Mouse (Mus musculus) kidney, postnatal 10 days (tissue): ENCODE results near the gene Myh3.

Source experiments
- DNase-seq: peaks from one replicate; pipeline ENCODE4 v3.0.0; 2021; ENCODE audit warnings: mixed read lengths

The Myh3 gene

GRCm38 (mm10) chr11:67145482-67146408 is 67.6 kb downstream of the Myh3 start:
- no peak for DNase-seq

- DNase-seq, result no peak
These were observed 68.5 kb downstream of the Myh3 start for GRCm38 (mm10) chr11:67146409-67147282.

DNA sequence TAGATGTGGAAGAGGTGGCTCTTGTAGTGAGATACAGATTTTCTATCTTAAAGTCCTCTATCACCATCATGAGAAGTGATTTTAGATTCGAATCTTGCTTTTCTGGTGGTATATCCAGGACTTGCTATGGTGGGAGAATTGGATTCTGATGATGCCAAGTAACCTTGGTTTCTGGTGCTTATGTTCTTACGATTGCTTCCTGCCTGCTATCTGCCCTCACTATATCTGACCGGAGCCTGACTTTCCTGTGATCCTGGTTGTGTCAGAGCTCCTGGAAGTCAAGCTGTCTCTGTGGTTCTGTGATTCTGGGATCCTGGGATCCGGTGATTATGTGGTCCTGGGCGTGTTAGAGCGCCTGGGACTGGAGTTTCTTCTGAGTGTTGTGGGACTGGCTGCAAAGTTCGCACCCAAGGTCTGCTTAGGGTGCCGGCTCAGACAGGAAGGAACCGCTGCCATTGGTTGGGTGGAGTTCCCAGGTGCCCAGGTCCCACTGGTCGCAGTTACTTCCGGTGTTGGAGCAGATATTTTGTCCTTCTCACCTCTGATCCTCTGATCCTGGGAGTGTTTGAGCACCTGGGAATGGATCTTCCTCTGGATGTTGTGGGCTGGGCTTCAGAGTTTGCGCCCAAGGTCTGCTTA is 69.3 kb downstream of the Myh3 start:
- no peak for DNase-seq

DNA sequence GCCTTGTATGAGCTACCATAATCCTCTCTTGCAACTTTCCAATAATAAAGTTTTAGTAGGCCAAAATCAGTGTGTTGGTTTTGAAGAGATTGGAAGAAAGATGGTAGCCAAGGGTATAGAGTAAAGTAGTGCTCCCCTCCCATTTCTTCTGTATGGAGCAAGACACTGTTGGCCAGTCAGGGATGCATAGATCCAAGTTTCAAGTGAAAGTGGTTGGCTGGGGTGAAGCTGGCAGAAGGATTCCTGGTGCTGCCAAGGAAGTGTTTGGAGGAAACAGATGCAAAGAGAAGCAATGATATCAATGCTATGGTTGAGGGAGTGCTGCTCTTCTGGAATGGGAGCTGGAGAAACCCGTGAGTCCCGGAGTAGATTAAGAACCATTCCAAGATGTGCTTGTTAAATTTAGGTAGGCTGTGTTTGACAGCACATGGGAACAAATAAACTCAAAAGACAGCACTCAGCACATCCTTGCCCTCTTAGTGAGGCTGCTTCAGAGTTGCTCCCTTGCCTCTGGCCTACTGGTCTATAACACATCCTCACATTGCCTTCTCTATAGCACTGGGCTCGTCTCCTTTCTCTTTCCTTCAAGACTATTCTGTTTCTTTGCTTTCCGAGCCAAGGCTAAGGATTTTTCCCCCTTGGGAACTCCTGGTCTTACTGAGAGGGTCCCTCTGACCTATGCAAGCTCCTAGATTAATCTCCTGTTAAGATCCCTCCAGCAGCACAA is 70.3 kb downstream of the Myh3 start:
- DNase-seq, result no peak

GRCm38 (mm10) chr11:67150237-67150636 is 72.1 kb downstream of the Myh3 start:
- DNase-seq, result no peak

- no peak for DNase-seq
These were observed 73.1 kb downstream of the Myh3 start for GRCm38 (mm10) chr11:67151159-67151558.
